Mouse (Mus musculus) thymus, postnatal 4 days (tissue): ENCODE results near the gene Timp3.

Experiments used
- DNase-seq: peaks from one replicate; pipeline ENCODE4 v3.0.0; 2021

Gene Timp3

DNA sequence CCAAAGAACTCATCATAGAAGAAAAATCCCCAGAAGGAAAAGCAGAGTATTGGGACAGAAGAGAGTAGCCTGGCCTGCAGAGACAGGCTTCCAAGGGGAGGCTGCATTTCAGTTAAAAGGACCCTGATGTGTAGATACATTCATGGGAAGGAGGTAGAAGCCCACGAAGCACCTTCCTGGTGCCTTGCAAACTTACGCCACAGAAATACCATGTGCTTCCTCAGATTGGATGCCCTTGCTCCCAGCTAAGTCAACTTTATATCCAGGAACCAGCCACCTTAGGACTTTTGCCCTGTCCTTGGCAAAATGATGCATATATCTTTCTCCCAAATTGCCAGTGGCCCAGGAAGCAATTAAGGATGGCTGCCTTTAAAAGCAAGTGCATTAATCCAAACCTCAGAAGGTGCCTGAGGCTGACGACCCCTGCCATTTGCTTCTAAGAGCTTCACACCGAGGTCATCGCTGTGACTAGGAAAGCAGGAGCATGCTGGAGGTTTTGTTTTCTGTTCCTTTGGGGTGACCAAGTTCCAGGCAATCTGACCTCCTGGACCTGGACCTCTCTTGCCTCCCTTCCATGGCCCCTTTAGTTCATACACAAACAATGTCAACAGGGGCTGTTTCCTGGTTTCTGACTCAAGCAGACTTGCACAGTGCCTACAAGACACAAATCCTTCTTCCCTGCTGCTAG, 31.0 kb downstream of the Timp3 start:
- DNase-seq = no peak

DNA sequence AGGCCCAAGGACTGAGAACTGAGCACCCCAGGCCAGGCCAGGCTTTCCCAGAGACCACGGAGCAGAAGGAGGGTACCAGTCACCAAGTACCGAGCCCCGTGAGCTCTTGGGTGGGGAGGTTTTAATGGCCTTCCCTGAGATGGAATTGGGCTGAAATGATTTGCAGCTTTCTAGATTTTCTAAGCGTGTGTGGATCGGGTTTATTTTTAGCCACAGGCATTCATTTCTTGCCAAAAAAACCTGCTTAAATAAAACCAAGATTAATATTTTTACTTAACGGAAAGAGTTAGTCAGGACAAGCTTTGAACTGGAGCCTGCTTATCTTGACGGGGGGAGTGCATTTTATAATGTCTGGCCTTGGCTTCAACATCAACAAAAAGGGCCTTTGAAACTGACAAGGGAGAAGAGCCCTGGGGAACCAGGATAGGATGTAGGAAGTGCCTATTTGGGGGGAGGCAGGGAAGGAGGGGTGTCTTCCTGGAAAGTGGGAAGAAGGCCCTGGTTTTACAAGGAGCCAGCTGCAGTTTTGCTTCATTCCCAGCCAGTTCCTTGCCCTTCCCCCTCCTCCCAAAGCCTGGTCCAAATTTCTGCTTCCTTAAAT, 31.6 kb downstream of the Timp3 start:
- DNase-seq = no peak

DNA sequence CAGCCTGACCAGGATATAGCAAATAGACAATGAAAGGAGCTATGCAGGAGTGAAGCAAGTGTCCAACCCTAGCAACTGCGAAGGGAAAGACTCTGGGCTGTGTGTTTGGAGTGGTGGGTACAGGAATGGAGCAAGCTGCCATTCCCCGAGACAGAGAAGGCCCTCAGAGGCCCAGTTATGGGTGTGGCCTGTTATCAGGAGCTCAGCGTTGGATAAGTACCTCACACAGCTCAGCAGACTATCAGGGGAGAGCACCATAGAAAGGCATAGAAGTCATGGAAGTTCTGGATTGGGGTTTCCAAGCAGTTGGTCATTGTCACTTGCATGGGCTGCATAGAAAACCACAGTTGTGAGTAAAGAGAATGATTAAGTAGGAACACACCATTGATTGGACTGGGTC, 32.8 kb downstream of the Timp3 start:
- no peak for DNase-seq

DNA sequence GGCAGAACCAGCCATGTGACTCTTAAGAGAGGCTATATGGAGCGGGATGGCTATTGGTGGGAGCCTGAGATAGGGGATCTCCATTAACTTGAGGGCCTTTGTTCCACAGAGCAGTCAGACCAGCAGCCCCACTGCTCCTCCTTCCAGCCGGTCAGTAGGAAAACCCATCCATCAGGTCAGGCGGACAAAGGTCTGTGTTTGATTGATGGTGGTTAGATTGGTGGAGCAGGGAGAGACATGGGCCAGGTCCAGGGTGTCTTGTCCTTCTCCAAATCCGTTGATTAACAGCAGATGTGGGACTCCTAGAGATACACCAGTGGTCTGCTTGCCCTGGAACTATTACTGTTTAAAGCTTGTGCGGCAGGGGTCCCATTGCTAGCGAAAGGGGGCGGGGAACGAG, 34.4 kb downstream of the Timp3 start:
- no peak for DNase-seq

DNA sequence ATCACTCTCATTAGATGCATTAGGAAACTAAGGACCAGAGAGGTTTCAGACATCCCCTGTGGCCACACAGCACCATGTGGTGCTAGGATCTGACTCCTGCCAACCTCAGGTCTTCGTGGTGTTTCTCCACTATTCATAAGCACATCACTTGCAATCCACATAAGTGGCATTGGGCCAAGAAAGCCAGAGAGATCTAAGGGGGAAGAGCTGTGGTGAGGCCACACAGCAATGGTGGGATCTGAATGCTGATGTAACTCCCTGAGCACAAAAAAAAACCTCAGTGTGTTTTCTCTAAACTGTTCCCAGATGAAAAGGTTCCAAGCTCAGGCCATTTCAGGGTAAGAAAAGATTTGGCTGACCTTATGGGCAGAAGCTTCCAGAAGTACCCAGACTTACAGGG, 36.3 kb downstream of the Timp3 start:
- no peak for DNase-seq

DNA sequence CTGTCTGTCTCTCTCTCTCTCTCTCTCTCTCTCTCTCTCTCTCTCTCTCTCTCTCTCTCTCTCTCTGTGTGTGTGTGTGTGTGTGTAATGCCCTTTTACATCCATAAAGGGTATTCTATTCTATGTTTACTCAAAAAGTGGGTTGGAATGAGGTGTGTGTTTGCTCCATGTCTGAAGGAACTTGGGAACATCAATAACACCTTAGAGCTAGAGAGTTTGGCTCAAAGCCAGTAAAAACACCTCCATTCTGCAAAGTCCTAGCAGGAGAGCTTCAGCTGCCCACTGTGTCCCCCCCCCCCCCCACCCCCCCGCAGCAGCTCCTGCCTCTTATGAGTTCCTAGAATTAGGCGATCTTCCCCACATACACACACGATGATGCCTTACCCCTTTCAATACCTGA, 37.1 kb downstream of the Timp3 start:
- no peak for DNase-seq

DNA sequence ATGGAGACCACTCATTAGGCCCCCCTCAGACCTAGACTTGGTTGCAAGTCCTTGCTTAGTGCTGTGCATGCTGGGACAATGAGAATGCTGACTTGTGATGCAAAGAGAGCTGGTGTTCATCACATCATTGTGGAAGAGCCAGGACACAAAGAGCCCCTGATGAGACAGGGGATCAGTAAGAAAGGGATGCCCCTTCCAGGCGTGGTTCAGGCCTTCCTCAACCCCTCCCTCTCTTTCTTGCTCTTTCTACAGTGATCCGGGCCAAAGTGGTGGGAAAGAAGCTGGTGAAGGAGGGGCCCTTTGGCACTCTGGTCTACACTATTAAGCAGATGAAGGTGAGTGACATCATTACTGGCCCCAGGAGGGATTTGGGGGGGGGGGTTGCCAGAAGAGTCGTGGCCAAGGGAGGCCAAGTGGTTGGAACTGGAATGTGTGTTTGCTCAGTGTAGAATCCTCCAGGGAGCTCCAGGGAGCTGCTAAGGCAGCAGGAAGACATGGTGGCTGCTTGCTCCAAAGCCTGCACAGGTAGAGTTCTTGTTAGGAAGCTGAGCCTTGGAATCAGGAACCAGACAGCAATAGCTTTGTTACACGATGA, 38.0 kb downstream of the Timp3 start:
- no peak for DNase-seq

DNA sequence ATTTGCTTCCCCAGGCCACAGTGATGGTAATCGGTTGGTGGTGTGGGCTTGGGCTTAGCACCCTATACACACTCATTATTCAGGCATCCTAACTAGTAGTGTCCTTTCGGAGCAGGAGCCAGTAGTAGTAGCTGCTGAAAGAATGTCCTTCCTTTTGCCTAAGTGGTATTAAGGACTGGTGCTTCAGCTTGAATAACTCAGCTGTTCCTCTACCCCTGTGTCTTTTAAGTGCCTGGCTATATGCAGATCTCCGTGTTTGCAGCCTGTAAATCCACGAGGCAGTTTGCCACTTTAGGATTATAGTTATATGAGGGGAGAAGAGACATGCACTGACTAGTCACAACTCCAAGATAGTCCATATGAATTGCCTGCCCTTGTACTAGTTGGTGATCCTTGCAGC, 38.9 kb downstream of the Timp3 start:
- DNase-seq = no peak

DNA sequence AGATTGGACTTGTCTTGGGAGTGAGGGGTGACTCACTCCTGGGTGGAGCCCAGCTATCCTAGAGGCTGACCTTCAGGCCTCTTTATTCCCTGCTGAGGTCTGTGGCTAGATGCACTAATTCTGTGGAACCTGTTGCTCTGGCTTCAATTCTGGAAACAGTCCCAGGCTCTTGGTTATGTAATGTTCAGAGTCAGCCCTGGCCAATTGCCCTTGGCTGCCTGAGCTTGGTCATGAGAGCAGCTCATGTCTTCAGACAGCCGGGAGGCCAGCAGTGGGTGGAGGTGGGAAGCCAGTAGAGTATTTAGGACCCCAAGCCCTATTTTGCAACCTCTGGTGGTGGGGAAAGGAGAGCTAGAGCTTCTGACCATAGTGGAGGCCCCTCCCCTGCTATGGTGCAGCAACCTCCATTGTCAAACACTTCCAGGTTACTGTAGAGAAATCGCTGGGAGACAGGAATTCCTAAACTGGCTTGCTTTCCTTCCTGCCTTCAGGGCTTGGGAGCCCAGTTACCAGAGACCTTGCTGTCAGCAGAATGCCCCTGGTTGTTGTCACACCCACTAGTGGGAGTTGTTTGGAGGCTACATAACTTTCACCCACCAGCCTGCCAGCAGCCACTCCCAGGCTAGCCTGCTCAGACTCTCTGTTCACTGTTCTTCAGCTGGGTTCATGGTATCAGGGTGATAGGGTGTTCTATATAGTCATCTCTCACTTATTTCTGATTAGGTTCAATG, 39.6 kb downstream of the Timp3 start:
- no peak for DNase-seq

DNA sequence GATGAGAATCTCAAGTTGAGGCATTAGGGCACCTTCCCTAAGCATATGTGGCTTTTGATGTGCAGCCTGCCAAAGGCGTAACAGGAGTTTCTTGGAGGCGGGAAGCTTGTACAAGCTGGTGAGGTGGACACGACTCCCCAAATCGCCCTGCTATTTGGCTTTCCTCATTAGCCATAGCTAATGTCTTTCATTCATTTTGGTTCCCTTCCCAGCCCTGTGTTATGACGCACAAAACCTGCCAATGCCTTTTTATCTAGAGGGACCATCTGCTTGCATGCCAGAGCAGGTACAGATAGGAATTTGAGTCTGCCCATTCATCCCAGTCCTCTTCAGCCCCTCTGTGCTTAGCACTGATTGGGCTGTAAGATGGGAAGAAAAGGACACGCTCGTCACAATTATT, 40.2 kb downstream of the Timp3 start:
- no peak for DNase-seq

DNA sequence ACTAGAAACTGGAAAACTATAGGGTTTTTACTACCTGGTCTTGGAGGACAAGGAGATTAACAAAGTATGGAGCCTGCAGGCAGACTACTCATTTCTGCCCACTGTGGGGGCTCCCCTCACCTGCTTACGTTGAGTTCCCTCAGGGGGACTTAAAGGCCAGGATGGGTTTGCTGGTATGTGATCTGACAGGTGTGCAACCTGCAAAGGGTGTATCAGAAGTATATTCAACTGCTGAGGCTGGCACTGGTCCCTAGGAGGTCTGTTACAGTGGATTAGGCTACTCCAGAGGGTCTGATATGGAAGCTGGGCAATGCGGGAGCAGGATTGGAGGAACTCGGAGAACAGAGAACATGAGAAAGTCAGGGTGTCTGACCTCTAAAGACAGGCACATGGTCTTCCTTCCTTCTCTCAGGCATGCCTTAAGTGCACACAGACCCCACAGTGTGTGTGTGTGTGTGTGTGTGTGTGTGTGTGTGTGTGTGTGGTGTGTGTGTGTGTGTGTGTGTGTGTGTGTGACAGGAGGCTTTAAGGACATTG, 40.9 kb downstream of the Timp3 start:
- no peak for DNase-seq

DNA sequence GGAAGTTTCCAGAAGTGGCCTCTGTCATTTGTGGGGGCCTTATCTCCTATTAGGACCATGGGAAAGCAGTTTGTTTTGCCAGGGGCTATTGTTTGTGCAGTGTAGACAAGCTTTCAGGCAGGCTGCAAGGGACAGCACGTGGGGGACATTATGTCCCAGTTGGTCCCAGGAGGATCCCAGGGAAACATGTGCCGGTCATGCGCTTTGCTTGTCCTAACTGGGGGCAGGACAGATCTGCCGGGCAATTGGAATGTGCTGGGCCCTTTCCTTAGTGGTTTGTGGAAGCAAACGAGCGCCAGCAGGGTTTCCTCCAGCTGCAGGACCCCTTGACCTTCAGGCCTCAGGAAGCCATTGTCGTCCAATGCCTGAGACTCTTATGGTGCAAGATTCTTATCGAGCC, 41.4 kb downstream of the Timp3 start:
- no peak for DNase-seq

DNA sequence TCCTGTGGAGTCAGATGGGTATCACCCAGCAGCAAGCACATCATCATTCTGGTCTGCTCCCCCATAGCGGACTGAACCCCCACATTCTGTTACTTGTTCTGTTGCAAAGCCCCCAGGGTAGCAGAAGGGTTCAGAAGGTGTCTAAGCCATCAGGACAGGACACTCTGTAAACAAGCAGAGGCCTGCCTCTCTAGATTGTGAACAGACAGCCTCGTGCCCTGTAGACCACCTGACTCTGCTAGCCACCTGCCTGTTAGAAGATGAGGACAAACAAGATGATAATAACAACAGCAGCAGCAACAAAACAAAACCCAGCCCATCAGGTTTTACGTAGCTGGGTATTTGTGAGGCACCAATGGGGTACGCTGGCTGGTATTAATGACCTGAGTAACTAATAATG, 42.0 kb downstream of the Timp3 start:
- no peak for DNase-seq

DNA sequence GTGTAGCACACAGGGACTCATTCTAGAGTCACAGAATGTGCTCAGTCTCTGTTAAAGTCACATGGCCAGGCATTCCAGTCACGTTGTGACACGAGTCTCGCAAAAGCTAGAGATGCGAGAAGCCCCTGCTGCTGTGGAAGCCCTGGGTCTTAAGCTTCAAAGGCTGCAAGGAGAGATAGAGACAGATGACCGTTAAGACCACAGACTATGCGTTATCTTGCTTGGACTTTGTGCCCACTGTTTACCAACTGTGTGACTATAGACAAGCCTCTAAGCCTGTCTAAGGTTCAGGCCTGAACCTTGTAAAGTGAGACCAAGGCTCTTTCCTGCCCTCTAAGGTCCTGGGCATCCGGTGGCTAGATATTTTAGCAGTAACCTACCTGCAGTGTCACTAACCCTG, 42.5 kb downstream of the Timp3 start:
- no peak for DNase-seq

DNA sequence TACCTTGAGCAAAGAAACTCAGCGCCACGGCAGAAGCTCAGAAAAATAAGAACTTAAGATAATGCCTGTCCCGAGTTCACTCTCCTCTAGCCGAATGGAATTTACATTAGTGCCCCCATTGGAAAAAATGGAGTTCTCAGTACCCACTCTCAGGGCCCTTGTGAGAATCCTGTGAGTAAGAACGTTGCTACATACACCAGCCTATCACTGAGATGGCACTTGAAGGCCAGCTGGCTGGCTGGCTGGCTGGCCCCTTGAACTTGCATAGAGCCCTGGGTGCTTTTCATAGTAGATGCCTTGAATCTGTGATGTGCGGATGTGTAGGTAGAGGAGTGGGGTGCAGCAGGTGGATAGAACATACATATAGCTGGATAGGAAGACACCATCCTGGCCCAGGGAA, 43.2 kb downstream of the Timp3 start:
- no peak for DNase-seq

DNA sequence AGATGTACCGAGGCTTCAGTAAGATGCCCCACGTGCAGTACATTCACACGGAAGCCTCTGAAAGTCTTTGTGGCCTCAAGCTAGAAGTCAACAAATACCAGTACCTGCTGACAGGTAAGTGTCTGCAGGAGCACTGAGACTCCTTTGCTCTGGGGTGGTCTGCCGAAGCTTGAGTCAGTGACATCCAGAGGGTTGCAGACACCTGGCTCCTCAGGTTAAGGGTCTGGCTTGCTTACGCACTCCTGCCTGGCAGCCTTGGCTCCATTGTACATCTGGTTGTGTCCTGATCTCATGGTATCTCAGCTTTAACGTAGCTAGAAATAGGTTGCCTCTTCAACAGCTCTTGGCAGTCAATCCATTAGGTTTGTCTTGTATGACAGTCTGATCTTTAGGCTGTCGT, 43.8 kb downstream of the Timp3 start:
- no peak for DNase-seq

DNA sequence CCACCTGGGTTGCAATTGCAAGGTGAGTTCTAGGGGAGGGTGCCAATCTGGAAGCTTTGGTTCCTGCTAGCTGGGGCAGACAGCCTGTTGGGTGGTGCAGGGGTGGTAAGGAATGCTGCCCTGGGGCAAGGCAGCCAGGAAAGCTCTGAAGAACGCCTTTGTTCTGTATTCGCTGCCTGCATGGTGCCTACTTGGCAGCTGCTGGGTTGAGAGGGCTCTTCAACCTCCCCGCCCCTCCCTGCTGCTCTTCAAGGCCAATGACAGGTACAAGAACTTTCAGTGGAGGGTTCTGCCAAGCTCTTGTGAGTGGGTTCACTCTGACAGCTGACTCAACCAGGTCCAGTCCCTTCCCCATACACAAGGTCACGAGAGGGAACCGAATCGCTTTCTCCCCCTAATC, 44.5 kb downstream of the Timp3 start:
- no peak for DNase-seq

DNA sequence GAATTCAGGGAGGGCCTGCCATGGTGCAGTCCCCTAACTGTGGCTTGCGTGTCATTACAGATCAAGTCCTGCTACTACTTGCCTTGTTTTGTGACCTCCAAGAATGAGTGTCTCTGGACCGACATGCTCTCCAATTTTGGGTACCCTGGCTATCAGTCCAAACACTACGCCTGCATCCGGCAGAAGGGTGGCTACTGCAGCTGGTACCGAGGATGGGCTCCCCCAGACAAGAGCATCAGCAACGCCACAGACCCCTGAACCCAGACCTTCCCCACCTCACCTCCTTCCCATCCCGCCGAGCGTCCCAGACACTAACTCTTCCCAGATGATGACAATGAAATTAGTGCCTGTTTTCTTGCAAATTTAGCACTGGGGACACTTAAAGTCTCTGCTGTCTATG, 45.5 kb downstream of the Timp3 start:
- no peak for DNase-seq

DNA sequence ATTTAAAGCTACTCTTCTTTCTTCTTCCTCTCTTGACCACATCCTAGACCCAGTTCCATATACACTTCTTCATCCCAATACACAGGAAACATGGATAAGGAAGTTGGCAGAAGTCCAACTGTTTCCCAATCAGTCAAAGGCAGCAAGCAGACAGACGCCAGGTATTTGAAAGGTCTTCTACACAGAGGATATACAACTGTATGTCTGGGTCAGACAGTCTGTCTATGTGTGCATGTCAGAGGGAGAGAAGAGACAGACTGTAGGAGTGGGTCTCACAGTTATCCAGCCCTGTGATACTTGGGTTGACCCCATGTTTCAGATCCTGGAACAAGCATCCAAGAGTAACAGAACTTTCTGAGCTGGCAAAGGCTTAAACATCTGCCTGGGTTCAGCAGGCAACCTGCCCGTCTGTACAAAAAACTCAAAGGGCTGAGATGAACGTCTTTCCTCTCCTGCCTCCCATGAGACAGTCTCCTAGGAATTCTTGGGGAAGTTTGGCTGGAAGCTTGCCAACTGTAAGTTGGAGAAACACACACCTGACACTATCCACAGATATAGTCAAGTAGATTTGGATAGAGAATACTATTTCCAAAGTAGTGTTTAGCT, 46.2 kb downstream of the Timp3 start:
- no peak for DNase-seq

DNA sequence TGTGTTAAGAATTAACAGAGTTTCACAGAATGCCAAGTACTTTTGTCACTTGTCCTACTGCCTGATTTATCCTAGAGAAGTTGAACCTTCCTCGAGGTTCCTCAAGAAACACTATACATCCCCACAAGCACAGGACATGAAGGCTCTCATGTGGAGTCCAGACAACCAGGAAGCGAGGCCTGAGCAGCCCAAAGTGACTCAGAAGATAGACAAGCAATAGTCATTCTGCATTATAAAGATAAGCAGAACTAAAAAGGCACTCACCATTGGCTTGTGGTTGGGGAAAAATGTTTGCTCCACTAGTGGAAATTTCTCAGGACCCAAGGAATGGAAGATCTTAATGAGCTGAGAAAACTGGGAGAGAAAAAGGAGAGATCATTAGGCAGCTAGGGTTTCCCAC, 51.1 kb downstream of the Timp3 start:
- no peak for DNase-seq

DNA sequence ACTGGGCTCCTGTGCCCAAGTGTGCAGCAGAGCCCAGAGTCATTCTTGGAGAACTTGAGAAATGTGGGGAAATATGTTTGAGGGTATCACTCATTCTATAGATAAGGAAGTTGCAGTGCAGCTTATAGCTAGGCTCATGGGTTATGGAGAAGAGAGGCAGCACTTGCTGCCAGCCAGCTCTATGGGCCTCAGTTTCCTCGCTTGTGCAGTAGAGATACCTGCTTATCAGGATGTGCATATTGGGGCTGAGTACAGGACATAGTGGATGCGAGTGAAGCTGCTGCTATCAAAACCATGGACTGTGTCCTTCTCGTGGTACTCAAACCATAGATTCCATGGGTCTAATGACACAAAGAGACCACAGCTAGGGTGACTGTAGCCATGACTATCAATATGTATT, 52.3 kb downstream of the Timp3 start:
- no peak for DNase-seq

DNA sequence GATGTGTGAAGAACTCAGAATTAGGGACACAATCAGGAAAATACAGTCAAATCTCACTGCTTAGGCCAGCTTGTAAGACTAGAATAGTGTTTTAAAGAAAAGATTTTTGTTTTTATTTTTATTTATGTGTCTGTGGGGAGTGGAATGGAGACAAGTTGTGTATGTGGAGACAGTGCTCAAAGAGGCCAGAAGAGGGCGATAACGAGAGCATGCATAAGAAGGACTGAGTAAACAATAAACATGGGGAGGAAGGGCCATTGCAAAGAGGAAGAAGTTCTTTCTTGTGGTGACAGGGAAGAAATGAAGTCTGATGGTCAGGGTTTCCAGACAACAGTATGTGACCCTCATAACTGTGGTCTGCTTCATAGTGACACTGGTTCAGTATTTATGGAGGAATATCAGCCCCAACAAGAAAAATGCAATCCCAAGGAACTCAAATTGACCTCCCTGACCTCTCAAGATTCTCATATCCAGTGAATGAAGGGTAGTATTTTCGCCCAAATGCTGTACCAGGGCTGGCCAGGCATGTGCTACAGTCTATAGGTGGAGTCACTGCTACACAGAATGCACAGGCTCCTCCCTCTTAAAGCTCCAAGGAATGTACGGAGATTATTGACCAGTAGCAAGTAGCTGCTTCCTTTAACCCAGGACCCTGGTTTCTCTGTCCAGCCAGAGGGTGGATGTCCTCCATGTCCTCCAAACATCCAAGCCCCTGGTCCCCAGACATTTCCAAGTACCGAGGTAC, 56.8 kb downstream of the Timp3 start:
- DNase-seq = peak; percentile 43
